Comparison of ENCODE assay signal across 12 mouse cellular contexts in genomic region chr4:119531813-119532212, GRCm38 (mm10). TPM values are rescaled to one million over a fixed set of nuclear protein-coding genes. Genes with fewer than 3 reads are reported as not detected.
DNase-seq lines count a peak whose midpoint lies in the region; ATAC-seq and TF ChIP-seq lines count a peak whose summit lies in the region.
"Had no signal": no experiment of that assay in that cellular context is flagged by ENCODE, and none has a peak within 500 bp of the region (broad histone marks: within the 10 kb centered on the region; RNA-seq: fewer than 3 reads in every experiment).

No protein-coding gene starts in this region.

- WGBS in intestine, postnatal 0 days: 70% methylated on average over 2 of the region's 2 CpGs
- 76% methylated on average over 2 of the region's 2 CpGs for WGBS in intestine, embryonic 16.5 days
- 71% methylated on average over 2 of the region's 2 CpGs for WGBS in midbrain, postnatal 0 days
- WGBS in midbrain, embryonic 10.5 days: 65% methylated on average over 2 of the region's 2 CpGs

- TF ChIP-seq RAD21 in MEL (IDR thresholded peaks at IDR 0.05; ENCODE audit: low read depth, low read length): peak; percentile 13

- no peaks in the 10 kb centered on the region for H3K79me2 ChIP-seq in MEL (ENCODE audit: control insufficient read depth, insufficient read depth, low read length, poor library complexity)

- TF ChIP-seq EP300 in MEL (IDR thresholded peaks at IDR 0.05; ENCODE audit: low read depth in 1 of 2, low read length in 2 of 2): no peak

- no peak for ATAC-seq in intestine, postnatal 0 days
- ATAC-seq in intestine, embryonic 16.5 days: no peak
- no peak for ATAC-seq in midbrain, postnatal 0 days (ENCODE audit: low FRiP score)
- peak; percentile 26; the same call in 1 of the 2 replicates for ATAC-seq in neutrophil, adult 5-6 weeks (ENCODE audit: extremely low read depth, insufficient number of reproducible peaks, low FRiP score, poor library complexity, severe bottlenecking)

- no peaks in the 10 kb centered on the region for H3K36me3 ChIP-seq in intestine, postnatal 0 days (ENCODE audit: control insufficient read depth, insufficient read depth)
- no peaks in the 10 kb centered on the region for H3K36me3 ChIP-seq in intestine, embryonic 16.5 days (ENCODE audit: control insufficient read depth, insufficient read depth, low read length)
- H3K36me3 ChIP-seq in midbrain, postnatal 0 days (ENCODE audit: insufficient read depth, low read length): no peaks in the 10 kb centered on the region
- no peaks in the 10 kb centered on the region for H3K36me3 ChIP-seq in midbrain, embryonic 10.5 days
- peaks cover 0 to under 1% of the 10 kb centered on the region in 2 experiments; a peak in 1 of 4 replicates for H3K36me3 ChIP-seq in MEL (ENCODE audit: control insufficient read depth in 1 of 2, insufficient read depth in 2 of 2, low read length in 2 of 2)
- H3K36me3 ChIP-seq: hindbrain, embryonic 10.5 days; lung, embryonic 15.5 days; stomach, embryonic 15.5 days had no signal

- no peak overlapping the region for H3K9ac ChIP-seq in intestine, postnatal 0 days (ENCODE audit: low read depth, low read length)
- no peak overlapping the region for H3K9ac ChIP-seq in intestine, embryonic 16.5 days (ENCODE audit: low read depth, low read length)
- no peak overlapping the region for H3K9ac ChIP-seq in midbrain, postnatal 0 days (replicated peaks; ENCODE audit: low read length, poor library complexity, severe bottlenecking)
- no peak overlapping the region for H3K9ac ChIP-seq in MEL (ENCODE audit: control insufficient read depth, low read depth, low read length, poor library complexity, severe bottlenecking)
- H3K9ac ChIP-seq: lung, embryonic 15.5 days; stomach, embryonic 15.5 days had no signal

- DNase-seq in midbrain, postnatal 0 days (ENCODE audit: low spot score): peak; percentile 36
- DNase-seq in midbrain, embryonic 10.5 days (ENCODE audit: low spot score): no peak
- DNase-seq in MEL (ENCODE audit: low read depth, low spot score) (no peak), MN1 (ENCODE audit: low spot score) (no peak)
- no peak for DNase-seq in kidney, adult 18-20 months

- H3K27ac ChIP-seq in intestine, postnatal 0 days (ENCODE audit: low read depth, low read length): no peak overlapping the region
- H3K27ac ChIP-seq in intestine, embryonic 16.5 days (ENCODE audit: low read length): no peak overlapping the region
- no peak overlapping the region for H3K27ac ChIP-seq in midbrain, postnatal 0 days (ENCODE audit: low read depth, low read length)
- H3K27ac ChIP-seq in midbrain, embryonic 10.5 days (replicated peaks): no peak overlapping the region
- no peak overlapping the region for H3K27ac ChIP-seq in MEL (ENCODE audit: control insufficient read depth, low read depth, low read length)
- H3K27ac ChIP-seq: hindbrain, embryonic 10.5 days; lung, embryonic 15.5 days; stomach, embryonic 15.5 days had no signal

- no peak for TF ChIP-seq POLR2A in MEL (IDR thresholded peaks at IDR 0.05; ENCODE audit: control insufficient read depth in 1 of 2, insufficient read depth in 1 of 2, low read depth in 1 of 2, low read length in 2 of 2, poor library complexity in 1 of 2)

- no peaks in the 10 kb centered on the region for H3K27me3 ChIP-seq in intestine, postnatal 0 days (replicated peaks; ENCODE audit: control insufficient read depth, insufficient read depth, low read length)
- H3K27me3 ChIP-seq in intestine, embryonic 16.5 days (replicated peaks; ENCODE audit: control insufficient read depth, insufficient read depth, low read length): no peaks in the 10 kb centered on the region
- H3K27me3 ChIP-seq in midbrain, postnatal 0 days (ENCODE audit: insufficient read depth, low read length): no peaks in the 10 kb centered on the region
- H3K27me3 ChIP-seq in midbrain, embryonic 10.5 days (ENCODE audit: low read depth, poor library complexity, severe bottlenecking): no peaks in the 10 kb centered on the region
- H3K27me3 ChIP-seq in MEL (ENCODE audit: control insufficient read depth in 1 of 2, insufficient read depth in 2 of 2, low read length in 2 of 2): no peaks in the 10 kb centered on the region
- H3K27me3 ChIP-seq: lung, embryonic 15.5 days; stomach, embryonic 15.5 days had no signal

- peak; percentile 56 for TF ChIP-seq CTCF in intestine, postnatal 0 days (IDR thresholded peaks at IDR 0.05; ENCODE audit: low read depth)
- peak; percentile 46 for TF ChIP-seq CTCF in midbrain, postnatal 0 days (IDR thresholded peaks at IDR 0.05)
- peak in 1 of 3 experiments; percentile 34; a peak in 2 of 6 replicates for TF ChIP-seq CTCF in MEL (IDR thresholded peaks at IDR 0.05 in 2 of 3, conservative IDR thresholded peaks at IDR 0.05 in 1 of 3; ENCODE audit: control insufficient read depth in 1 of 3, insufficient read depth in 1 of 3, low read depth in 2 of 3, low read length in 3 of 3, poor library complexity in 1 of 3, severe bottlenecking in 1 of 3)

- H3K4me3 ChIP-seq in intestine, postnatal 0 days (ENCODE audit: low read depth, low read length): no peak overlapping the region
- no peak overlapping the region for H3K4me3 ChIP-seq in intestine, embryonic 16.5 days (ENCODE audit: low read length)
- H3K4me3 ChIP-seq in midbrain, postnatal 0 days (ENCODE audit: low read depth, low read length): no peak overlapping the region
- no peak overlapping the region for H3K4me3 ChIP-seq in midbrain, embryonic 10.5 days
- no peak overlapping the region for H3K4me3 ChIP-seq in MEL (ENCODE audit: control insufficient read depth in 1 of 2, insufficient read depth in 1 of 2, low read depth in 2 of 2, low read length in 2 of 2)
- H3K4me3 ChIP-seq: hindbrain, embryonic 10.5 days; lung, embryonic 15.5 days; myocyte; stomach, embryonic 15.5 days had no signal

- H3K9me3 ChIP-seq in intestine, postnatal 0 days (ENCODE audit: control insufficient read depth): no peaks in the 10 kb centered on the region
- H3K9me3 ChIP-seq in intestine, embryonic 16.5 days (ENCODE audit: control insufficient read depth, low read length): no peaks in the 10 kb centered on the region
- H3K9me3 ChIP-seq in midbrain, postnatal 0 days (ENCODE audit: low read length): no peaks in the 10 kb centered on the region
- no peaks in the 10 kb centered on the region for H3K9me3 ChIP-seq in midbrain, embryonic 10.5 days (replicated peaks)
- H3K9me3 ChIP-seq in MEL (replicated peaks; ENCODE audit: insufficient read depth, low read length): no peaks in the 10 kb centered on the region
- H3K9me3 ChIP-seq: hindbrain, embryonic 10.5 days; lung, embryonic 15.5 days; stomach, embryonic 15.5 days had no signal

- H3K4me1 ChIP-seq in intestine, postnatal 0 days (replicated peaks; ENCODE audit: control insufficient read depth, insufficient read depth, low read length): no peaks in the 10 kb centered on the region; the same call in 1 of the 2 replicates
- 0 out of 2 replicates have a peak, but pooled peaks cover 4% of the 10 kb centered on the region for H3K4me1 ChIP-seq in intestine, embryonic 16.5 days (ENCODE audit: control insufficient read depth, insufficient read depth, low read length)
- no peaks in the 10 kb centered on the region for H3K4me1 ChIP-seq in midbrain, postnatal 0 days (ENCODE audit: insufficient read depth, low read length)
- H3K4me1 ChIP-seq in midbrain, embryonic 10.5 days: no peaks in the 10 kb centered on the region; the same call in 1 of the 2 replicates
- peaks cover 0 to 5% of the 10 kb centered on the region in 2 experiments; a peak in 1 of 4 replicates for H3K4me1 ChIP-seq in MEL (ENCODE audit: control insufficient read depth in 1 of 2, insufficient read depth in 2 of 2, low read length in 2 of 2)
- H3K4me1 ChIP-seq: hindbrain, embryonic 10.5 days; stomach, embryonic 15.5 days had no signal

- no peak overlapping the region for H3K4me2 ChIP-seq in intestine, postnatal 0 days (replicated peaks; ENCODE audit: low read depth)
- H3K4me2 ChIP-seq in intestine, embryonic 16.5 days (ENCODE audit: low read depth, low read length): no peak overlapping the region
- no peak overlapping the region for H3K4me2 ChIP-seq in midbrain, postnatal 0 days (ENCODE audit: low read depth, low read length, poor library complexity, severe bottlenecking)
- H3K4me2 ChIP-seq: lung, embryonic 15.5 days; stomach, embryonic 15.5 days had no signal

RNA-seq across cellular contexts. Expression of gene Foxj3, which starts 5.0 kb away (rescaled TPM):
- polyA plus RNA-seq in intestine, postnatal 0 days (2015; fragmentation: Nextera tagmentation; extraction: Ambion mirVana): 11.8 and 13.9 TPM in 2 replicates
- 16.4 and 18.3 TPM in 2 replicates for polyA plus RNA-seq in intestine, embryonic 16.5 days (2015; fragmentation: Nextera tagmentation; extraction: Ambion mirVana)
- 39.1 and 46.0 TPM in 2 replicates for total RNA-seq in midbrain, postnatal 0 days (2014; rRNA removed)
- polyA plus RNA-seq in midbrain, postnatal 0 days (2015; fragmentation: Nextera tagmentation; extraction: Ambion mirVana): 21.3 and 26.4 TPM in 2 replicates
- 18.1 and 20.1 TPM in 2 replicates for polyA plus RNA-seq in midbrain, embryonic 10.5 days (2016; fragmentation: Nextera tagmentation; extraction: Ambion mirVana)
- 11.0 and 11.7 TPM in 2 replicates for total RNA-seq in MEL (2012; rRNA removed)
- 10 to 100 TPM in 1 of 2 experiments, not detected in 1; 27.0 TPM for polyA plus RNA-seq in MEL (2012; ENCODE audit: insufficient read depth in 1 of 2, insufficient read length in 2 of 2, low read depth in 1 of 2, low replicate concordance in 2 of 2, missing spikeins in 1 of 2)
- total RNA-seq in neutrophil, adult 5-6 weeks (2017): 37.7 and 49.2 TPM in 2 replicates

RNA-seq across cellular contexts. Expression of gene Frg2f1, which starts 7.5 kb away (rescaled TPM):
- polyA plus RNA-seq in intestine, postnatal 0 days (2015; fragmentation: Nextera tagmentation; extraction: Ambion mirVana): 4.8 and 5.9 TPM in 2 replicates
- polyA plus RNA-seq in intestine, embryonic 16.5 days (2015; fragmentation: Nextera tagmentation; extraction: Ambion mirVana): 3.5 and 4.3 TPM in 2 replicates
- total RNA-seq in midbrain, postnatal 0 days (2014; rRNA removed): 19.0 and 27.4 TPM in 2 replicates
- polyA plus RNA-seq in midbrain, postnatal 0 days (2015; fragmentation: Nextera tagmentation; extraction: Ambion mirVana): 15.9 and 16.1 TPM in 2 replicates
- polyA plus RNA-seq in midbrain, embryonic 10.5 days (2016; fragmentation: Nextera tagmentation; extraction: Ambion mirVana): 2.7 and 2.8 TPM in 2 replicates
- total RNA-seq in MEL (2012; rRNA removed): 1.2 and 1.5 TPM in 2 replicates
- polyA plus RNA-seq in MEL (2012; ENCODE audit: insufficient read depth in 1 of 2, insufficient read length in 2 of 2, low read depth in 1 of 2, low replicate concordance in 2 of 2, missing spikeins in 1 of 2): 1 to 10 TPM in 1 of 2 experiments, not detected in 1; 2.0 TPM
- total RNA-seq in neutrophil, adult 5-6 weeks (2017): 2.8 and 5.7 TPM in 2 replicates

RNA-seq across cellular contexts. Expression of gene Rimkla, which starts 39.4 kb away (rescaled TPM):
- polyA plus RNA-seq in intestine, postnatal 0 days (2015; fragmentation: Nextera tagmentation; extraction: Ambion mirVana): 0.35 TPM in 2 replicates
- polyA plus RNA-seq in intestine, embryonic 16.5 days (2015; fragmentation: Nextera tagmentation; extraction: Ambion mirVana): 0.62 and 0.73 TPM in 2 replicates
- 37.1 and 45.3 TPM in 2 replicates for total RNA-seq in midbrain, postnatal 0 days (2014; rRNA removed)
- 25.3 and 25.8 TPM in 2 replicates for polyA plus RNA-seq in midbrain, postnatal 0 days (2015; fragmentation: Nextera tagmentation; extraction: Ambion mirVana)
- 3.8 and 5.0 TPM in 2 replicates for polyA plus RNA-seq in midbrain, embryonic 10.5 days (2016; fragmentation: Nextera tagmentation; extraction: Ambion mirVana)
- not detected in 2 replicates for total RNA-seq in MEL (2012; rRNA removed)
- not detected for polyA plus RNA-seq in MEL (2012; ENCODE audit: insufficient read depth in 1 of 2, insufficient read length in 2 of 2, low read depth in 1 of 2, low replicate concordance in 2 of 2, missing spikeins in 1 of 2)
- 0.12 TPM in 2 replicates for total RNA-seq in neutrophil, adult 5-6 weeks (2017)
- polyA plus RNA-seq: myocyte had no signal
